22 mouse cellular contexts compared by ENCODE assay signal in genomic region chr4:149075073-149075472, GRCm38 (mm10). TPM values are rescaled to one million over a fixed set of nuclear protein-coding genes. Genes with fewer than 3 reads are reported as not detected.
DNase-seq lines count a peak whose midpoint lies in the region; ATAC-seq and TF ChIP-seq lines count a peak whose summit lies in the region.
"Had no signal": no experiment of that assay in that cellular context is flagged by ENCODE, and none has a peak within 500 bp of the region (broad histone marks: within the 10 kb centered on the region; RNA-seq: fewer than 3 reads in every experiment).

No protein-coding gene starts in this region.

- peak overlapping the region; percentile 39; the same call in 1 of the 2 replicates for H3K9ac ChIP-seq in hindbrain, embryonic 13.5 days
- no peak overlapping the region for H3K9ac ChIP-seq in hindbrain, embryonic 12.5 days
- no peak overlapping the region for H3K9ac ChIP-seq in lung, embryonic 16.5 days (ENCODE audit: low read length)
- no peak overlapping the region for H3K9ac ChIP-seq in intestine, embryonic 16.5 days (ENCODE audit: low read depth, low read length)
- no peak overlapping the region for H3K9ac ChIP-seq in forebrain, embryonic 14.5 days (ENCODE audit: low read length)
- H3K9ac ChIP-seq: forebrain, postnatal 0 days; heart, embryonic 15.5 days; limb, embryonic 15.5 days; liver, embryonic 15.5 days; midbrain, embryonic 13.5 days had no signal

- H3K4me2 ChIP-seq in hindbrain, embryonic 13.5 days: no peak overlapping the region
- no peak overlapping the region for H3K4me2 ChIP-seq in hindbrain, embryonic 12.5 days (replicated peaks)
- no peak overlapping the region for H3K4me2 ChIP-seq in lung, embryonic 16.5 days (ENCODE audit: low read depth, low read length)
- no peak overlapping the region for H3K4me2 ChIP-seq in intestine, embryonic 16.5 days (ENCODE audit: low read depth, low read length)
- H3K4me2 ChIP-seq in forebrain, embryonic 14.5 days (ENCODE audit: low read length): no peak overlapping the region
- H3K4me2 ChIP-seq: heart, embryonic 15.5 days; limb, embryonic 15.5 days; liver, embryonic 15.5 days; midbrain, embryonic 13.5 days had no signal

- ATAC-seq in hindbrain, embryonic 13.5 days (ENCODE audit: low FRiP score): no peak
- ATAC-seq in hindbrain, embryonic 12.5 days (ENCODE audit: low FRiP score): no peak
- peak; percentile 63 for ATAC-seq in lung, embryonic 16.5 days (ENCODE audit: low read depth)
- ATAC-seq in intestine, embryonic 16.5 days: no peak
- no peak for ATAC-seq in forebrain, embryonic 14.5 days

- peaks cover 25% of the 10 kb centered on the region; the same call in 1 of the 2 replicates for H3K4me1 ChIP-seq in hindbrain, embryonic 13.5 days (replicated peaks)
- peaks cover 6% of the 10 kb centered on the region for H3K4me1 ChIP-seq in hindbrain, embryonic 12.5 days
- H3K4me1 ChIP-seq in lung, embryonic 16.5 days (replicated peaks; ENCODE audit: control insufficient read depth, insufficient read depth, low read length): peaks cover 10% of the 10 kb centered on the region
- H3K4me1 ChIP-seq in small intestine, adult 2 months (ENCODE audit: control insufficient read depth, insufficient read depth, insufficient read length, low read length): peaks cover 9% of the 10 kb centered on the region
- H3K4me1 ChIP-seq in intestine, embryonic 16.5 days (ENCODE audit: control insufficient read depth, insufficient read depth, low read length): peaks cover 16% of the 10 kb centered on the region
- no peaks in the 10 kb centered on the region for H3K4me1 ChIP-seq in forebrain, embryonic 14.5 days (ENCODE audit: control insufficient read depth, insufficient read depth, low read length)

- no peaks in the 10 kb centered on the region for H3K27me3 ChIP-seq in hindbrain, embryonic 13.5 days
- no peaks in the 10 kb centered on the region for H3K27me3 ChIP-seq in hindbrain, embryonic 12.5 days
- no peaks in the 10 kb centered on the region for H3K27me3 ChIP-seq in lung, embryonic 16.5 days (ENCODE audit: control insufficient read depth, insufficient read depth, low read depth, low read length)
- H3K27me3 ChIP-seq in small intestine, adult 2 months (ENCODE audit: control insufficient read depth, insufficient read depth, low read length): no peaks in the 10 kb centered on the region
- H3K27me3 ChIP-seq in intestine, embryonic 16.5 days (replicated peaks; ENCODE audit: control insufficient read depth, insufficient read depth, low read length): no peaks in the 10 kb centered on the region
- no peaks in the 10 kb centered on the region for H3K27me3 ChIP-seq in forebrain, embryonic 14.5 days (replicated peaks; ENCODE audit: control insufficient read depth, insufficient read depth, low read length)
- H3K27me3 ChIP-seq: heart, embryonic 15.5 days; limb, embryonic 15.5 days; liver, embryonic 15.5 days; megakaryocyte, embryonic 14.5 days; midbrain, embryonic 13.5 days had no signal

- H3K9me3 ChIP-seq in hindbrain, embryonic 13.5 days: no peaks in the 10 kb centered on the region
- H3K9me3 ChIP-seq in hindbrain, embryonic 12.5 days (replicated peaks): no peaks in the 10 kb centered on the region
- no peaks in the 10 kb centered on the region for H3K9me3 ChIP-seq in lung, embryonic 16.5 days (ENCODE audit: control insufficient read depth, low read length)
- H3K9me3 ChIP-seq in intestine, embryonic 16.5 days (ENCODE audit: control insufficient read depth, low read length): no peaks in the 10 kb centered on the region
- no peaks in the 10 kb centered on the region for H3K9me3 ChIP-seq in forebrain, embryonic 14.5 days (replicated peaks; ENCODE audit: control insufficient read depth, low read length)
- H3K9me3 ChIP-seq: heart, embryonic 15.5 days; limb, embryonic 15.5 days; liver, embryonic 15.5 days; midbrain, embryonic 13.5 days had no signal

- no peak for DNase-seq in lung, postnatal 14 days
- peak; percentile 21 for DNase-seq in lung, postnatal 10 days
- DNase-seq in forebrain, embryonic 14.5 days (ENCODE audit: low spot score): no peak
- DNase-seq: adrenal gland, postnatal 36 days; cerebellum, adult 9-10 months; forebrain, postnatal 0 days; kidney, adult 18-20 months; right cerebral cortex, adult 18-20 months; right cerebral cortex, postnatal 4 days; thymus, postnatal 25 days had no signal

- no peak for TF ChIP-seq CTCF in small intestine, adult 2 months (IDR thresholded peaks at IDR 0.05; ENCODE audit: extremely low read depth, insufficient read length, insufficient replicate concordance, low read depth, low read length)

- H3K27ac ChIP-seq in hindbrain, embryonic 13.5 days: 0 out of 2 replicates have a peak overlapping the region, but pooled peaks have one; percentile 6
- no peak overlapping the region for H3K27ac ChIP-seq in hindbrain, embryonic 12.5 days
- peak overlapping the region; percentile 64 for H3K27ac ChIP-seq in lung, embryonic 16.5 days (ENCODE audit: low read length)
- 0 out of 2 replicates have a peak overlapping the region, but pooled peaks have one; percentile 17 for H3K27ac ChIP-seq in small intestine, adult 2 months (ENCODE audit: insufficient read depth, low read depth, low read length)
- H3K27ac ChIP-seq in intestine, embryonic 16.5 days (ENCODE audit: low read length): no peak overlapping the region
- H3K27ac ChIP-seq in forebrain, embryonic 14.5 days (ENCODE audit: low read depth, low read length): no peak overlapping the region
- H3K27ac ChIP-seq: limb, embryonic 15.5 days; liver, embryonic 15.5 days had no signal

- WGBS in hindbrain, embryonic 13.5 days: 96% methylated on average over 13 of the region's 13 CpGs
- 95% methylated on average over 13 of the region's 13 CpGs for WGBS in hindbrain, embryonic 12.5 days
- 63% methylated on average over 13 of the region's 13 CpGs for WGBS in lung, embryonic 16.5 days
- 94% methylated on average over 13 of the region's 13 CpGs for WGBS in small intestine, adult 2 months
- WGBS in intestine, embryonic 16.5 days: 92% methylated on average over 13 of the region's 13 CpGs
- 94% methylated on average over 13 of the region's 13 CpGs for WGBS in forebrain, embryonic 14.5 days

- no peak overlapping the region for H3K4me3 ChIP-seq in hindbrain, embryonic 13.5 days
- H3K4me3 ChIP-seq in hindbrain, embryonic 12.5 days: no peak overlapping the region
- no peak overlapping the region for H3K4me3 ChIP-seq in lung, embryonic 16.5 days (ENCODE audit: low read length)
- no peak overlapping the region for H3K4me3 ChIP-seq in small intestine, adult 2 months (ENCODE audit: low read depth, low read length)
- H3K4me3 ChIP-seq in intestine, embryonic 16.5 days (ENCODE audit: low read length): no peak overlapping the region
- H3K4me3 ChIP-seq in forebrain, embryonic 14.5 days (ENCODE audit: low read depth, low read length): no peak overlapping the region
- H3K4me3 ChIP-seq: heart, embryonic 15.5 days; limb, embryonic 15.5 days; liver, embryonic 15.5 days; midbrain, embryonic 13.5 days had no signal

- no peak for TF ChIP-seq POLR2A in small intestine, adult 2 months (IDR thresholded peaks at IDR 0.05; ENCODE audit: low read depth, low read length)

- H3K36me3 ChIP-seq in hindbrain, embryonic 13.5 days: peaks cover 26% of the 10 kb centered on the region
- peaks cover 27% of the 10 kb centered on the region for H3K36me3 ChIP-seq in hindbrain, embryonic 12.5 days
- peaks cover 4% of the 10 kb centered on the region for H3K36me3 ChIP-seq in lung, embryonic 16.5 days (ENCODE audit: control insufficient read depth, insufficient read depth, low read length)
- peaks cover 5% of the 10 kb centered on the region; the same call in 1 of the 2 replicates for H3K36me3 ChIP-seq in small intestine, adult 2 months (ENCODE audit: control insufficient read depth, insufficient read depth, low read length)
- no peaks in the 10 kb centered on the region; the same call in 1 of the 2 replicates for H3K36me3 ChIP-seq in intestine, embryonic 16.5 days (ENCODE audit: control insufficient read depth, insufficient read depth, low read length)
- peaks cover 12% of the 10 kb centered on the region for H3K36me3 ChIP-seq in forebrain, embryonic 14.5 days (ENCODE audit: control insufficient read depth, insufficient read depth, low read length)

RNA-seq across cellular contexts. Expression of gene Pex14, which starts 24.6 kb away (rescaled TPM):
- 52.6 and 57.7 TPM in 2 replicates for polyA plus RNA-seq in hindbrain, embryonic 13.5 days (2015; fragmentation: Nextera tagmentation; extraction: Ambion mirVana)
- 49.4 and 55.5 TPM in 2 replicates for polyA plus RNA-seq in hindbrain, embryonic 12.5 days (2016; fragmentation: Nextera tagmentation; extraction: Ambion mirVana)
- 47.5 and 48.8 TPM in 2 replicates for polyA plus RNA-seq in lung, embryonic 16.5 days (2015; fragmentation: Nextera tagmentation; extraction: Ambion mirVana)
- polyA plus RNA-seq in small intestine, adult 2 months (2012; rRNA removed): 23.1 and 49.4 TPM in 2 replicates
- polyA plus RNA-seq in intestine, embryonic 16.5 days (2015; fragmentation: Nextera tagmentation; extraction: Ambion mirVana): 63.3 and 64.3 TPM in 2 replicates
- polyA plus RNA-seq in forebrain, embryonic 14.5 days (2014; fragmentation: Nextera tagmentation; extraction: Ambion mirVana): 30.7 and 43.1 TPM in 2 replicates

RNA-seq across cellular contexts. Expression of gene Dffa, which starts 28.9 kb away (rescaled TPM):
- 27.0 and 29.1 TPM in 2 replicates for polyA plus RNA-seq in hindbrain, embryonic 13.5 days (2015; fragmentation: Nextera tagmentation; extraction: Ambion mirVana)
- polyA plus RNA-seq in hindbrain, embryonic 12.5 days (2016; fragmentation: Nextera tagmentation; extraction: Ambion mirVana): 30.2 and 30.6 TPM in 2 replicates
- 33.2 and 33.9 TPM in 2 replicates for polyA plus RNA-seq in lung, embryonic 16.5 days (2015; fragmentation: Nextera tagmentation; extraction: Ambion mirVana)
- 7.8 and 13.7 TPM in 2 replicates for polyA plus RNA-seq in small intestine, adult 2 months (2012; rRNA removed)
- 50.5 and 52.2 TPM in 2 replicates for polyA plus RNA-seq in intestine, embryonic 16.5 days (2015; fragmentation: Nextera tagmentation; extraction: Ambion mirVana)
- 17.8 and 20.6 TPM in 2 replicates for polyA plus RNA-seq in forebrain, embryonic 14.5 days (2014; fragmentation: Nextera tagmentation; extraction: Ambion mirVana)

RNA-seq across cellular contexts. Expression of gene Cort, which starts 51.5 kb away (rescaled TPM):
- 0.35 and 0.41 TPM in 2 replicates for polyA plus RNA-seq in hindbrain, embryonic 13.5 days (2015; fragmentation: Nextera tagmentation; extraction: Ambion mirVana)
- 0.34 and 0.36 TPM in 2 replicates for polyA plus RNA-seq in hindbrain, embryonic 12.5 days (2016; fragmentation: Nextera tagmentation; extraction: Ambion mirVana)
- polyA plus RNA-seq in lung, embryonic 16.5 days (2015; fragmentation: Nextera tagmentation; extraction: Ambion mirVana): 0.44 TPM in 1 of 2 replicates, not detected in the other
- polyA plus RNA-seq in small intestine, adult 2 months (2012; rRNA removed): not detected in 2 replicates
- 0.48 TPM in 1 of 2 replicates, not detected in the other for polyA plus RNA-seq in intestine, embryonic 16.5 days (2015; fragmentation: Nextera tagmentation; extraction: Ambion mirVana)
- polyA plus RNA-seq in forebrain, embryonic 14.5 days (2014; fragmentation: Nextera tagmentation; extraction: Ambion mirVana): 0.63 and 1.7 TPM in 2 replicates
- polyA plus RNA-seq: limb, embryonic 15.5 days; neural tube, embryonic 11.5 days; testis, adult 2 months had no signal

Comparison
In these comparisons a context has a peak if more than half of its experiments do, and no peak if none do; other contexts are left out.
1. H3K27ac ChIP-seq: peak in hindbrain, embryonic 13.5 days (single experiment), lung, embryonic 16.5 days (single experiment) and small intestine, adult 2 months (single experiment); none in hindbrain, embryonic 12.5 days (single experiment), intestine, embryonic 16.5 days (single experiment) and forebrain, embryonic 14.5 days (single experiment).